Mouse (Mus musculus) lung, adult 2 months (tissue): ENCODE results near the gene Syn3.

ENCODE experiments used
- CTCF ChIP-seq: fragments of 200-500 bp; IDR thresholded peaks from 2 replicates; pipeline ENCODE4 v1.5.1; 2011; ENCODE audit warnings: mild to moderate bottlenecking, low read length, control low read depth; ENCODE audit not compliant: insufficient read depth
- POLR2A ChIP-seq: fragments of 200-500 bp; IDR thresholded peaks from 2 replicates; pipeline ENCODE4 v1.6.1; 2011; ENCODE audit warnings: low read depth, mild to moderate bottlenecking, control low read depth, low read length, borderline replicate concordance; ENCODE audit errors: extremely low read depth

DNA sequence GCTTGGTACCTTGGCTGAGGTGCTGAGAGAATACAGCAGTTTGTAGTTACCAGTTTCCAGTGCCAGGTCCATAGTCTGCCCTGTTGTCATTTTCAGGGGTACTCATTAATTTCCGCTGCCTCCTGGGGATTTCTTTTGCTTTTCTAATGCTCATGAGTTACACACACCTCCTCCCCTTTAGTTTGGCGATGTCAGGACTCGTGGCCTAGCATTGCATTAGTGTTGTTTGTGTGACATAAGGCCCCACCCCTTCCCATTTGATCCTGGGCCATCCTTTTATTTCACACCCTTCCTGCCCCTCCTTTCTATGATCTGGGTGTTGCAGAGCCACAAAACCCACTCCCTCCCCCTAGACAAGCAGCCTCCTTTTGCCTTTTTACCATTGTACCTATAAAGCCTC, 334.6 kb downstream of the Syn3 start:
- TF ChIP-seq POLR2A (no peak), CTCF (no peak)
